Mouse (Mus musculus): ENCODE measurements around the gene Ryr1. TPM values are rescaled to one million over a fixed set of nuclear protein-coding genes. Genes with fewer than 3 reads are reported as not detected.

The Ryr1 gene
- polyA plus RNA-seq, 1 experiment from 2014 or later, result 0.55 TPM

GRCm38 (mm10) chr7:28953476-28954376 lies 171.3 kb downstream of the Ryr1 start:
- peak overlapping the region; percentile 76 for H3K27ac ChIP-seq (ENCODE audit: low read depth, low read length)
- ATAC-seq (ENCODE audit: low FRiP score) (peak; percentile 85), DNase-seq (ENCODE audit: low spot score, missing footprints) (peak; percentile 93)
- peaks cover 24% of the 10 kb centered on the region for H3K4me1 ChIP-seq (ENCODE audit: control insufficient read depth, insufficient read depth, low read length)
- WGBS, result 4% methylated on average over 2 of the region's 2 CpGs
- H3K9me3 ChIP-seq (ENCODE audit: control insufficient read depth, low read length), result no peaks in the 10 kb centered on the region
- no peak overlapping the region for H3K4me3 ChIP-seq (ENCODE audit: low read depth, low read length)
- H3K27me3 ChIP-seq (ENCODE audit: control insufficient read depth, insufficient read depth, low read length), result no peaks in the 10 kb centered on the region
- peak overlapping the region; percentile 25; the same call in 1 of the 2 replicates for H3K4me2 ChIP-seq
- no peaks in the 10 kb centered on the region for H3K36me3 ChIP-seq (ENCODE audit: control insufficient read depth, insufficient read depth, low read length)
- peak overlapping the region; percentile 10; the same call in 1 of the 2 replicates for H3K9ac ChIP-seq (ENCODE audit: low read length)

MicroRNA genes within 50 kb of the gene (microRNA counts, 519-probe panel; counts per million panel counts)
- not detected for microRNA mmu-miR-1963

Small RNAs within 50 kb of the gene (microRNA-seq; reads per million reads assigned to microRNA genes)
- gene Gm44408, result not detected
- gene Mir1963, result not detected

Other genes with a start within 250 kb of the Ryr1 start
- gene Capn12, start 243.8 kb downstream of the Ryr1 start, polyA plus RNA-seq (2014; fragmentation: Nextera tagmentation; extraction: Ambion mirVana), result 0.17 and 0.42 TPM in 2 replicates
- 141 and 144 TPM in 2 replicates for gene Actn4, start 162.8 kb downstream of the Ryr1 start, polyA plus RNA-seq (2014; fragmentation: Nextera tagmentation; extraction: Ambion mirVana)
- 392 and 400 TPM in 2 replicates for gene Eif3k, start 143.3 kb downstream of the Ryr1 start, polyA plus RNA-seq (2014; fragmentation: Nextera tagmentation; extraction: Ambion mirVana)
- gene Map4k1, start 143.1 kb downstream of the Ryr1 start, polyA plus RNA-seq (2014; fragmentation: Nextera tagmentation; extraction: Ambion mirVana), result 4.1 and 5.5 TPM in 2 replicates
- gene Rasgrp4, start 9.7 kb upstream of the Ryr1 start, polyA plus RNA-seq (2014; fragmentation: Nextera tagmentation; extraction: Ambion mirVana), result 0.28 and 0.48 TPM in 2 replicates
- gene Fam98c, start 31.1 kb upstream of the Ryr1 start, polyA plus RNA-seq (2014; fragmentation: Nextera tagmentation; extraction: Ambion mirVana), result 13.6 and 14.8 TPM in 2 replicates
- gene Ggn, start 45.0 kb upstream of the Ryr1 start, polyA plus RNA-seq (2014; fragmentation: Nextera tagmentation; extraction: Ambion mirVana), result 0.60 and 0.63 TPM in 2 replicates
- 4.9 and 5.1 TPM in 2 replicates for gene Spred3, start 45.2 kb upstream of the Ryr1 start, polyA plus RNA-seq (2014; fragmentation: Nextera tagmentation; extraction: Ambion mirVana)
- 322 and 332 TPM in 2 replicates for gene Psmd8, start 55.5 kb upstream of the Ryr1 start, polyA plus RNA-seq (2014; fragmentation: Nextera tagmentation; extraction: Ambion mirVana)
- gene Catsperg1, start 88.9 kb upstream of the Ryr1 start, polyA plus RNA-seq (2014; fragmentation: Nextera tagmentation; extraction: Ambion mirVana), result 0.36 and 1.2 TPM in 2 replicates
- 0.22 and 0.43 TPM in 2 replicates for gene Kcnk6, start 107.3 kb upstream of the Ryr1 start, polyA plus RNA-seq (2014; fragmentation: Nextera tagmentation; extraction: Ambion mirVana)
- gene Yif1b, start 113.2 kb upstream of the Ryr1 start, polyA plus RNA-seq (2014; fragmentation: Nextera tagmentation; extraction: Ambion mirVana), result 77.1 and 81.5 TPM in 2 replicates
- gene 2200002D01Rik, start 123.3 kb upstream of the Ryr1 start, polyA plus RNA-seq (2014; fragmentation: Nextera tagmentation; extraction: Ambion mirVana), result 2.4 and 2.7 TPM in 2 replicates
- 16.5 and 18.3 TPM in 2 replicates for gene Spint2, start 156.7 kb upstream of the Ryr1 start, polyA plus RNA-seq (2014; fragmentation: Nextera tagmentation; extraction: Ambion mirVana)
- gene Ppp1r14a, start 164.1 kb upstream of the Ryr1 start, polyA plus RNA-seq (2014; fragmentation: Nextera tagmentation; extraction: Ambion mirVana), result 21.6 and 21.8 TPM in 2 replicates
- gene Dpf1, start 178.8 kb upstream of the Ryr1 start, polyA plus RNA-seq (2014; fragmentation: Nextera tagmentation; extraction: Ambion mirVana), result 59.9 and 62.9 TPM in 2 replicates

All from midbrain, embryonic 11.5 days (tissue).